Mouse (Mus musculus): Measurements from ENCODE around the gene Vmn2r23.

DNA sequence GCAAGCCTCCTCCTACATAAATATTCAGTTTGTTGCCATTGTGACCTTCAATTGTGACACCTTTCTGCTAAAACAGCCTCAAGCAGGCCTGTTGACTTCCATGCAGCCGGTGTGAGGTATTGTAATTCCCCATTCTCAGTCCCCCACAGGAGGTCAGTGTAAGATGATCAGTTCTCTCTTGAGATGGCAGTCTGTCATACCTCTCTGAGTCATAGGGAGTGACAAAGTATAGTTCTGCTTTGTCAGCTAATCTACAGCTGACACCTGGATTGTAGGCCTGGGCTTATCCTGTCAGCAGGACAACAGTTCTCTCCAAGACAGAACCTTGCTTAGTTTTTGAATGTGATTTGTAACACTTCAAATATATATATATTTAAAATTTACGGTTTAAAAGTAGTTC is 82.4 kb downstream of the Vmn2r23 start:
- TF ChIP-seq CTCF (IDR thresholded peaks at IDR 0.05; ENCODE audit: control insufficient read depth, insufficient read depth, low read length) (no peak), POLR2A (IDR thresholded peaks at IDR 0.05; ENCODE audit: borderline replicate concordance, control insufficient read depth, low read depth, low read length) (no peak)

All from bone marrow, adult 2 months (tissue).